Mouse (Mus musculus) forebrain, postnatal 0 days (tissue): ENCODE results near the gene Ttll5. TPM values are rescaled to one million over a fixed set of nuclear protein-coding genes. Genes with fewer than 3 reads are reported as not detected.

Experiments used
- ATAC-seq: fragments of 200-750 bp; cut with Nextera tagmentation; 2 replicates; pipeline ENCODE4 v1.8.0; 2017; ENCODE audit warnings: mild to moderate bottlenecking, moderate library complexity
- DNase-seq: peaks from one replicate; pipeline ENCODE4 v3.0.0-alpha.2; 2015
- H3K27ac ChIP-seq: fragments of 300-500 bp; sonication (generic); 2 replicates; pipeline ENCODE4 v1.5.1; 2014; ENCODE audit warnings: low read depth, mild to moderate bottlenecking, antibody characterized with exemption, low read length, moderate library complexity, mixed read lengths
- H3K27me3 ChIP-seq: fragments of 300-500 bp; sonication (generic); 2 replicates; pipeline ENCODE4 v1.6.1; 2014; ENCODE audit warnings: mild to moderate bottlenecking, low read length, mixed read lengths; ENCODE audit not compliant: insufficient read depth
- H3K36me3 ChIP-seq: fragments of 300-500 bp; sonication (generic); 2 replicates; pipeline ENCODE4 v1.6.1; 2014; ENCODE audit warnings: mild to moderate bottlenecking, moderate library complexity; ENCODE audit not compliant: insufficient read depth
- H3K4me1 ChIP-seq: fragments of 300-500 bp; sonication (generic); 2 replicates; pipeline ENCODE4 v1.6.1; 2014; ENCODE audit warnings: antibody characterized with exemption; ENCODE audit not compliant: insufficient read depth
- H3K4me2 ChIP-seq: fragments of 300-500 bp; sonication (generic); 2 replicates; pipeline ENCODE4 v1.6.1; 2014; ENCODE audit warnings: low read depth, mild to moderate bottlenecking, moderate library complexity
- H3K4me3 ChIP-seq: fragments of 300-500 bp; sonication (generic); 2 replicates; pipeline ENCODE4 v1.5.1; 2014; ENCODE audit warnings: low read depth, low read length, mixed read lengths
- H3K9ac ChIP-seq: fragments of 300-500 bp; sonication (generic); 2 replicates; pipeline ENCODE4 v1.6.1; 2014; ENCODE audit warnings: mild to moderate bottlenecking
- H3K9me3 ChIP-seq: fragments of 300-500 bp; sonication (generic); 2 replicates; pipeline ENCODE4 v1.6.1; 2016; ENCODE audit warnings: low read length
- CTCF ChIP-seq: sonication (generic); IDR thresholded peaks from 2 replicates; pipeline ENCODE4 v1.5.1; 2016; ENCODE audit warnings: antibody characterized with exemption, control low read depth, low read depth
- WGBS: fragments of 180-500 bp; shearing (Covaris S2); extraction: QIAGEN DNeasy Blood & Tissue Kit; methylation state at CpG from one replicate; pipeline ENCODE4 v1.1.7; 2014; 5-methylcytosine and 5-hydroxymethylcytosine counted together
- polyA plus RNA-seq: library from polyadenylated mRNA; unstranded; fragments of >200 nt; fragmentation: Nextera tagmentation; extraction: Ambion mirVana; gene quantifications from 2 replicates; pipeline ENCODE4 v1.2.1, GENCODE M21; 2015
- total RNA-seq: library from RNA; depleted of rRNA; stranded (reverse); fragments of >200 nt; gene quantifications from 2 replicates; pipeline ENCODE4 v1.2.3, GENCODE M21; 2014; rRNA removed

The Ttll5 gene
- total and polyA plus RNA-seq, 2 experiments from 2014 or later = 11.1 to 17.5 TPM

- Histone ChIP-seq H3K27ac (no peak overlapping the region), H3K4me2 (no peak overlapping the region), H3K4me1 (peaks cover 11% of the 10 kb centered on the region; the same call in 1 of the 2 replicates), H3K27me3 (no peaks in the 10 kb centered on the region), H3K4me3 (no peak overlapping the region), H3K9ac (no peak overlapping the region), H3K36me3 (no peaks in the 10 kb centered on the region), H3K9me3 (no peaks in the 10 kb centered on the region)
- DNase-seq = no peak
- ATAC-seq = no peak
- WGBS = 82% methylated on average over 7 of the region's 10 CpGs
- TF ChIP-seq CTCF = no peak
These were observed 281.1 kb downstream of the Ttll5 start for GRCm38 (mm10) chr12:86105546-86105945.

- no peaks in the 10 kb centered on the region for H3K36me3 ChIP-seq
These were observed 281.6 kb downstream of the Ttll5 start for GRCm38 (mm10) chr12:86106086-86106485.

GRCm38 (mm10) chr12:86107645-86108044 lies 283.2 kb downstream of the Ttll5 start:
- H3K27me3 ChIP-seq = no peaks in the 10 kb centered on the region
- H3K4me1 ChIP-seq = peaks cover 11% of the 10 kb centered on the region; the same call in 1 of the 2 replicates
- DNase-seq = peak; percentile 58
- no peak overlapping the region for H3K9ac ChIP-seq
- no peak overlapping the region for H3K4me2 ChIP-seq
- ATAC-seq = peak; percentile 84
- no peaks in the 10 kb centered on the region for H3K36me3 ChIP-seq
- no peak overlapping the region for H3K4me3 ChIP-seq
- no peak for TF ChIP-seq CTCF
- H3K27ac ChIP-seq = peak overlapping the region; percentile 9; the same call in 1 of the 2 replicates
- 59% methylated on average over 7 of the region's 7 CpGs for WGBS
- H3K9me3 ChIP-seq = no peaks in the 10 kb centered on the region

More at GRCm38 (mm10) chr12:86106086-86106485, 281.6 kb downstream of the Ttll5 start:
- H3K9me3 ChIP-seq = no peaks in the 10 kb centered on the region
- no peak overlapping the region for H3K4me2 ChIP-seq
- DNase-seq (no peak), ATAC-seq (no peak)
- H3K27me3 ChIP-seq = no peaks in the 10 kb centered on the region
- no peak for TF ChIP-seq CTCF
- H3K4me3 ChIP-seq = no peak overlapping the region
- no peak overlapping the region for H3K9ac ChIP-seq
- peaks cover 11% of the 10 kb centered on the region; the same call in 1 of the 2 replicates for H3K4me1 ChIP-seq
- 93% methylated on average over 9 of the region's 9 CpGs for WGBS
- no peak overlapping the region for H3K27ac ChIP-seq

- TF ChIP-seq CTCF = no peak
- no peaks in the 10 kb centered on the region for H3K27me3 ChIP-seq
- 85% methylated on average over 4 of the region's 4 CpGs for WGBS
- H3K27ac ChIP-seq = no peak overlapping the region
- no peak overlapping the region for H3K4me2 ChIP-seq
- no peak overlapping the region for H3K9ac ChIP-seq
- DNase-seq (no peak), ATAC-seq (no peak)
- no peaks in the 10 kb centered on the region for H3K4me1 ChIP-seq
- H3K4me3 ChIP-seq = no peak overlapping the region
- H3K36me3 ChIP-seq = no peaks in the 10 kb centered on the region
- no peaks in the 10 kb centered on the region for H3K9me3 ChIP-seq
These were observed 285.1 kb downstream of the Ttll5 start for GRCm38 (mm10) chr12:86109531-86109930.

- Histone ChIP-seq H3K9ac (no peak overlapping the region), H3K36me3 (no peaks in the 10 kb centered on the region), H3K27ac (no peak overlapping the region), H3K4me1 (no peaks in the 10 kb centered on the region), H3K4me3 (no peak overlapping the region), H3K4me2 (no peak overlapping the region), H3K9me3 (no peaks in the 10 kb centered on the region), H3K27me3 (no peaks in the 10 kb centered on the region)
- ATAC-seq (no peak), DNase-seq (no peak)
- WGBS = 92% methylated on average over 2 of the region's 2 CpGs
- TF ChIP-seq CTCF = peak; percentile 56
These were observed 286.2 kb downstream of the Ttll5 start for GRCm38 (mm10) chr12:86110637-86111036.

Other genes with a start within 250 kb of the Ttll5 start
- gene Jdp2, start 225.6 kb upstream of the Ttll5 start, total RNA-seq = 10.4 and 17.2 TPM in 2 replicates
- gene Jdp2, start 225.6 kb upstream of the Ttll5 start, polyA plus RNA-seq = 0.24 and 0.60 TPM in 2 replicates
- 0.77 TPM in 1 of 2 replicates, not detected in the other for gene Batf, start 138.0 kb upstream of the Ttll5 start, total RNA-seq
- 0.65 and 1.3 TPM in 2 replicates for gene Batf, start 138.0 kb upstream of the Ttll5 start, polyA plus RNA-seq
- gene Flvcr2, start 78.1 kb upstream of the Ttll5 start, total RNA-seq = 5.5 and 6.9 TPM in 2 replicates
- gene Flvcr2, start 78.1 kb upstream of the Ttll5 start, polyA plus RNA-seq = 3.4 and 4.0 TPM in 2 replicates
- gene Erg28, start 109 bp upstream of the Ttll5 start, total RNA-seq = 68.1 and 75.4 TPM in 2 replicates
- gene Erg28, start 109 bp upstream of the Ttll5 start, polyA plus RNA-seq = 118 TPM in 2 replicates